Mouse (Mus musculus): ENCODE measurements at regions not wholly inside any gene's neighbourhood (a gene's known extent, or its start where the extent isn't known, plus 50 kb on each side); places are given as distances from the start of the nearest gene placed in this dataset.

DNA sequence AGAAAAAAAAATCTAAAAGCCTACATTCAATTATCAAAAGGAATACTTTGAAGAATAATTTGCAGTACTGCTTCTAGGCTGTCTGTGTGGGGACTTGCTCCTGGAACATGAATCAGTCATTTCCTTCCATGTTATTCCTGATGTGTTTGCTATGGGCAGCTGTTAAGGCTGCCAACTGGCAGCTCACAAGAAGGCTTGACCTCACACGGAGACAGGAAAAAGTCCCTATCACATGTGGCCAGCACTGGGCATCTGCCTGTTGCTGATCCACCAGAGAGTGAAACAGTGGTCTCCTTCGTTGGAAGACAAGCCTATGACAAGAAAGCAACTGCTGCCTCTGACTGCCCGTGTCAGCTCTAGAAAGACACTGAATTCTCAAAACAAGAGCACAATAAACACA, 140.6 kb downstream of the Trib2 start:
- TF ChIP-seq POLR2A (IDR thresholded peaks at IDR 0.05; ENCODE audit: extremely low read depth, insufficient read depth, low read length), result no peak
- no peak for TF ChIP-seq CTCF (IDR thresholded peaks at IDR 0.05; ENCODE audit: low read depth, low read length)

Data from liver, adult 2 months (tissue).